Mouse (Mus musculus): Measurements from ENCODE around the gene Tpd52l2.

- TF ChIP-seq POLR2A (IDR thresholded peaks at IDR 0.05; ENCODE audit: insufficient read depth, low read depth, low read length): no peak
- no peak for TF ChIP-seq CTCF (IDR thresholded peaks at IDR 0.05; ENCODE audit: insufficient read depth, low read depth, low read length)
Measured at GRCm38 (mm10) chr2:181458411-181459152, 38.4 kb upstream of the Tpd52l2 start.
